Mouse (Mus musculus): ENCODE results near the gene Emp3. TPM values are rescaled to one million over a fixed set of nuclear protein-coding genes. Genes with fewer than 3 reads are reported as not detected.

Emp3 gene
- polyA plus RNA-seq, 1 experiment = 409 TPM

- no peak overlapping the region for H3K4me3 ChIP-seq
- H3K4me2 ChIP-seq (ENCODE audit: low read depth) = peak overlapping the region; percentile 99
- peaks cover 15% of the 10 kb centered on the region for H3K79me2 ChIP-seq (ENCODE audit: control insufficient read depth, insufficient read depth)
- H3K36me3 ChIP-seq (ENCODE audit: control insufficient read depth, insufficient read depth) = no peaks in the 10 kb centered on the region
- no peak overlapping the region for H3ac ChIP-seq (ENCODE audit: control insufficient read depth, insufficient read length)
- TF ChIP-seq MYOD1 (IDR thresholded peaks at IDR 0.05; ENCODE audit: control insufficient read depth in 1 of 3, insufficient read length in 2 of 3, low read depth in 2 of 3) (peak in 1 of 3 experiments; percentile 1), MAX (IDR thresholded peaks at IDR 0.05; ENCODE audit: low read depth) (no peak), POLR2AphosphoS2 (IDR thresholded peaks at IDR 0.05; ENCODE audit: insufficient read length, low read depth) (peak; percentile 59), SRF (IDR thresholded peaks at IDR 0.05; ENCODE audit: control insufficient read depth, insufficient read length, low read depth) (no peak)
- H3K27me3 ChIP-seq (ENCODE audit: control insufficient read depth, insufficient read depth, insufficient read length) = no peaks in the 10 kb centered on the region
These were observed 4.0 kb downstream of the Emp3 start for GRCm38 (mm10) chr7:45917004-45917704.

DNA sequence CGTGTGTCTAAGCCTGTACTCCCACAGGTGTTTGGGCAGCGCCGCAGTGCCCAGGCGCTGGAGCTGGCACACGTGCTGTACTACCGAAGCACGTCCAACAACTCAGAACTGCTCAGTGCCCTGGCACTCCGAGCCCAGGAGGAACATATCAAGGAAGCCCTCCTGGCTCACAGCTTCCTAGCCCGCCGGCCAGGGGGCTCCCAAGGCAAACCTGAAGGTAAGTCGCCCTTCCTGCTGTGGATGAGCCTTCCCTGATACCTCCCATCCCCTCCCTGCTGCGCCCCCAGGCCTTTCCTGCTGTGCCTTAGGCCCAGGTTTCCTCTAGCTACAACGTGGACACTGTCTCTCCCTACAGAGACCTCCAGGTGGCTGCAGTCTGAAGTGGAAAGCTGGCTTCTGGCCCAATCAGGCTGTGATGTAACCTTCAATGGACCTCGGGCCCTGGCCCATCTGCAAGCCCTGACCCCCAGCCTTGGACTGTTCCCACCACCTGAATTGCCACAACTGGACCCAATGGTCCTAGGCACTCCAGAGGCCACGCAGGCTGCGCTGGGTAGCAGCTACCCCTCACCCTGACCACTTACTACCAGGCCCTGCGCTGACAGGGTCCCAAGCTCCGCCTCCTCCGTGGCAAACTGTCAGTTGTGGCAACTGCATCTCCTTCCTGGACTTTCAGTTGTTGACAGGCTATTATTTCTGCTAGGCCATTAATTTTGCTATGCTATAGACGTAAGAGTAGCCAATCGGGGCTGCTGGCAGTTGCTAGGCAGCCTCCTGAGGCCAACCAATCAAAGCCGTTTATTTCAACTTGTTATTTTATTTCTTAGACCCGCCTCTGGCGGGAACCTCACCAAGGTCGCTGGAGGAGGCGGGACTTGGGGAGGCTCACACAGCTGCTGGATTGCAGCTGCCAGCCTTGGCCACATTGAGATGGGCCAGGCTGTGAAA, 4.9 kb downstream of the Emp3 start:
- Histone ChIP-seq H3K79me2 (ENCODE audit: control insufficient read depth, insufficient read depth) (peaks cover 15% of the 10 kb centered on the region), H3K27me3 (ENCODE audit: control insufficient read depth, insufficient read depth, insufficient read length) (no peaks in the 10 kb centered on the region), H3K4me2 (ENCODE audit: low read depth) (peak overlapping the region; percentile 62), H3K4me3 (no peak overlapping the region), H3K36me3 (ENCODE audit: control insufficient read depth, insufficient read depth) (no peaks in the 10 kb centered on the region), H3ac (ENCODE audit: control insufficient read depth, insufficient read length) (no peak overlapping the region)
- TF ChIP-seq MYOD1 (IDR thresholded peaks at IDR 0.05; ENCODE audit: control insufficient read depth in 1 of 3, insufficient read length in 2 of 3, low read depth in 2 of 3) (peak in 2 of 3 experiments; percentile 84 to 86), TCF12 (IDR thresholded peaks at IDR 0.05; ENCODE audit: insufficient read depth, poor library complexity, severe bottlenecking) (peak; percentile 22), MYOG (IDR thresholded peaks at IDR 0.05; ENCODE audit: control insufficient read depth in 1 of 3, insufficient read depth in 1 of 3, insufficient read length in 2 of 3, low read depth in 2 of 3) (peak; percentile 33 to 81 (median 76)), E2F4 (IDR thresholded peaks at IDR 0.05; ENCODE audit: insufficient read depth) (peak; percentile 51), REST (IDR thresholded peaks at IDR 0.05; ENCODE audit: insufficient read depth, insufficient read length) (no peak), POLR2AphosphoS2 (IDR thresholded peaks at IDR 0.05; ENCODE audit: insufficient read length, low read depth) (peak; percentile 79), CEBPB (IDR thresholded peaks at IDR 0.05; ENCODE audit: insufficient read depth, poor library complexity, severe bottlenecking) (no peak), POLR2A (IDR thresholded peaks at IDR 0.05; ENCODE audit: insufficient read length, low read depth) (peak; percentile 37), TCF3 (IDR thresholded peaks at IDR 0.05; ENCODE audit: insufficient read length, low read depth) (peak; percentile 48)

DNA sequence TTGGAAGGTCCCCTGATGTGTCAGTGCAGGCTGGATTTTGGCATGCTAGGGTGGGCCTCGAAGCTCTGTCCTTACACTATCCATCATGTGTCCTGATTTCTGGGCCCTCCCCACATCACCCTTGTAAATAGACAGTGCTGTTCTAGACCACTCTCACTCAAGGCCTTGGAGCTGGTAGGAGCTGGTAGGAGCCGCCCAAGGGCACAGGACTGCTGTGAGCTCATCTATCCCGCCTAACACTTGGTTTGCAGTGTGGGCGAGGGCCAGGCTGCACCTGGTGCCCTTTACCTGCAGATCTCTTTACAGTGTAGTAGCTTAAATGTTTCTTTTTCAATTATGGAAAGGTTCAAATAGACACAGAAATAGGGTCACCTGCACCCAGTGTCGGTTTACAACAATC, 6.2 kb downstream of the Emp3 start:
- no peak overlapping the region for H3K4me2 ChIP-seq (ENCODE audit: low read depth)
- H3K79me2 ChIP-seq (ENCODE audit: control insufficient read depth, insufficient read depth) = peaks cover 10% of the 10 kb centered on the region
- H3K27me3 ChIP-seq (ENCODE audit: control insufficient read depth, insufficient read depth, insufficient read length) = no peaks in the 10 kb centered on the region
- H3ac ChIP-seq (ENCODE audit: control insufficient read depth, insufficient read length) = no peak overlapping the region
- TF ChIP-seq TCF3 (IDR thresholded peaks at IDR 0.05; ENCODE audit: insufficient read length, low read depth) (no peak), TCF12 (IDR thresholded peaks at IDR 0.05; ENCODE audit: insufficient read depth, poor library complexity, severe bottlenecking) (no peak), POLR2AphosphoS2 (IDR thresholded peaks at IDR 0.05; ENCODE audit: insufficient read length, low read depth) (no peak), POLR2A (IDR thresholded peaks at IDR 0.05; ENCODE audit: insufficient read length, low read depth) (no peak), SRF (IDR thresholded peaks at IDR 0.05; ENCODE audit: control insufficient read depth, insufficient read length, low read depth) (no peak), E2F4 (IDR thresholded peaks at IDR 0.05; ENCODE audit: insufficient read depth) (no peak), MYOG (IDR thresholded peaks at IDR 0.05; ENCODE audit: control insufficient read depth in 1 of 3, insufficient read depth in 1 of 3, insufficient read length in 2 of 3, low read depth in 2 of 3) (no peak), MAX (IDR thresholded peaks at IDR 0.05; ENCODE audit: low read depth) (no peak), USF1 (IDR thresholded peaks at IDR 0.05; ENCODE audit: low read depth) (no peak), MYOD1 (IDR thresholded peaks at IDR 0.05; ENCODE audit: control insufficient read depth in 1 of 3, insufficient read length in 2 of 3, low read depth in 2 of 3) (no peak), CEBPB (IDR thresholded peaks at IDR 0.05; ENCODE audit: insufficient read depth, poor library complexity, severe bottlenecking) (no peak)
- H3K36me3 ChIP-seq (ENCODE audit: control insufficient read depth, insufficient read depth) = no peaks in the 10 kb centered on the region
- H3K4me3 ChIP-seq = no peak overlapping the region

- Histone ChIP-seq H3K4me2 (ENCODE audit: low read depth) (no peak overlapping the region), H3ac (ENCODE audit: control insufficient read depth, insufficient read length) (no peak overlapping the region), H3K79me2 (ENCODE audit: control insufficient read depth, insufficient read depth) (peaks cover under 1% of the 10 kb centered on the region), H3K4me3 (no peak overlapping the region), H3K27me3 (ENCODE audit: control insufficient read depth, insufficient read depth, insufficient read length) (no peaks in the 10 kb centered on the region), H3K36me3 (ENCODE audit: control insufficient read depth, insufficient read depth) (peaks cover 3% of the 10 kb centered on the region)
- TF ChIP-seq POLR2AphosphoS2 (IDR thresholded peaks at IDR 0.05; ENCODE audit: insufficient read length, low read depth) (no peak), MAX (IDR thresholded peaks at IDR 0.05; ENCODE audit: low read depth) (no peak), MYOG (IDR thresholded peaks at IDR 0.05; ENCODE audit: control insufficient read depth in 1 of 3, insufficient read depth in 1 of 3, insufficient read length in 2 of 3, low read depth in 2 of 3) (no peak), USF1 (IDR thresholded peaks at IDR 0.05; ENCODE audit: low read depth) (no peak), E2F4 (IDR thresholded peaks at IDR 0.05; ENCODE audit: insufficient read depth) (no peak), SRF (IDR thresholded peaks at IDR 0.05; ENCODE audit: control insufficient read depth, insufficient read length, low read depth) (no peak), MYOD1 (IDR thresholded peaks at IDR 0.05; ENCODE audit: control insufficient read depth in 1 of 3, insufficient read length in 2 of 3, low read depth in 2 of 3) (no peak), POLR2A (IDR thresholded peaks at IDR 0.05; ENCODE audit: insufficient read length, low read depth) (no peak), TCF12 (IDR thresholded peaks at IDR 0.05; ENCODE audit: insufficient read depth, poor library complexity, severe bottlenecking) (no peak), REST (IDR thresholded peaks at IDR 0.05; ENCODE audit: insufficient read depth, insufficient read length) (no peak), TCF3 (IDR thresholded peaks at IDR 0.05; ENCODE audit: insufficient read length, low read depth) (no peak), CEBPB (IDR thresholded peaks at IDR 0.05; ENCODE audit: insufficient read depth, poor library complexity, severe bottlenecking) (no peak)
These were observed 7.1 kb downstream of the Emp3 start for GRCm38 (mm10) chr7:45914067-45914466.

Measured in myocyte (in vitro differentiated cells).